Mouse (Mus musculus): Measurements from ENCODE around the gene Spata48.

DNA sequence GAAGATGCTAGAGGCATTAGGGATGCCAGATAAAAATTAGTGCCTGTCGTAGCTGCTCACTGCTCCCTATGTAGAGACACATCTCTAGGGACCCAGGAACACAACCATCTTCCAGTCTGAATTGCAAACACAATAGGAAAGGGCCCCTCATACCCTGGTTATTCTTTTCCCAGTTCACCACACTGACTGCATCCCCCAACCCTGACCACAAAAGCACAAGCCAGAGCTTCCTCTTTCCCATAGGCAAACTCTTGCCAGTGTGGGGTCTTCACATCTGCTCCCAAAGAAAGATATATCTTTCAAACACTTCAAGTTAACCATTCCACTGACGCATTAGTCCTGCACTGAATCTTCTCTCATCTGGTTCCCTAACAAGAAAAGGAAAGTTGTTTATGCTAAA, 68.2 kb downstream of the Spata48 start:
- TF ChIP-seq CTCF (IDR thresholded peaks at IDR 0.05; ENCODE audit: borderline replicate concordance, insufficient read depth, low read depth, low read length), result no peak
- TF ChIP-seq POLR2A (IDR thresholded peaks at IDR 0.05; ENCODE audit: borderline replicate concordance, insufficient read depth, low read length), result no peak
